Mouse (Mus musculus): ENCODE data around the gene Ptprn. TPM values are rescaled to one million over a fixed set of nuclear protein-coding genes. Genes with fewer than 3 reads are reported as not detected.
"Not testable (repeated sequence)": the region's sequence is repeated elsewhere in the genome, so short reads cannot be mapped to it uniquely, and the experiment has no call there.

Ptprn gene
- polyA plus RNA-seq, 1 experiment from 2014 or later: 0.74 TPM

- Histone ChIP-seq H3K27me3 (ENCODE audit: control insufficient read depth, insufficient read depth, low read length) (no peaks in the 10 kb centered on the region), H3K4me3 (ENCODE audit: low read depth, low read length) (no peak overlapping the region), H3K4me1 (ENCODE audit: control insufficient read depth, insufficient read depth, low read length) (peaks cover 14% of the 10 kb centered on the region), H3K9ac (ENCODE audit: low read depth, low read length) (peak overlapping the region; percentile 35; the same call in 1 of the 2 replicates), H3K27ac (ENCODE audit: low read depth, low read length) (peak overlapping the region; percentile 94), H3K36me3 (ENCODE audit: control insufficient read depth, insufficient read depth, low read length) (no peaks in the 10 kb centered on the region; the same call in 1 of the 2 replicates), H3K9me3 (replicated peaks; ENCODE audit: control insufficient read depth, low read length) (no peaks in the 10 kb centered on the region), H3K4me2 (peak overlapping the region; percentile 32; the same call in 1 of the 2 replicates)
- WGBS (ENCODE audit: insufficient replicate concordance): 78% methylated on average over 16 of the region's 16 CpGs
- no peak for ATAC-seq (replicated peaks; ENCODE audit: insufficient number of reproducible peaks, low FRiP score, low TSS enrichment)
Observed at GRCm38 (mm10) chr1:75247071-75247930, 17.0 kb downstream of the Ptprn start.

- no peak overlapping the region for H3K27ac ChIP-seq (ENCODE audit: low read depth, low read length)
- H3K4me1 ChIP-seq (ENCODE audit: control insufficient read depth, insufficient read depth, low read length): peaks cover 14% of the 10 kb centered on the region
- peaks cover 3% of the 10 kb centered on the region; the same call in 1 of the 2 replicates for H3K36me3 ChIP-seq (ENCODE audit: control insufficient read depth, insufficient read depth, low read length)
- H3K9ac ChIP-seq (ENCODE audit: low read depth, low read length): no peak overlapping the region
- WGBS (ENCODE audit: insufficient replicate concordance): 22% methylated on average over 4 of the region's 4 CpGs
- no peak overlapping the region for H3K4me3 ChIP-seq (ENCODE audit: low read depth, low read length)
- H3K9me3 ChIP-seq (replicated peaks; ENCODE audit: control insufficient read depth, low read length): no peaks in the 10 kb centered on the region
- H3K4me2 ChIP-seq: no peak overlapping the region
- ATAC-seq (replicated peaks; ENCODE audit: insufficient number of reproducible peaks, low FRiP score, low TSS enrichment): peak; percentile 31; the same call in 1 of the 2 replicates
- H3K27me3 ChIP-seq (ENCODE audit: control insufficient read depth, insufficient read depth, low read length): no peaks in the 10 kb centered on the region
Observed at GRCm38 (mm10) chr1:75244836-75245235, 19.5 kb downstream of the Ptprn start.

DNA sequence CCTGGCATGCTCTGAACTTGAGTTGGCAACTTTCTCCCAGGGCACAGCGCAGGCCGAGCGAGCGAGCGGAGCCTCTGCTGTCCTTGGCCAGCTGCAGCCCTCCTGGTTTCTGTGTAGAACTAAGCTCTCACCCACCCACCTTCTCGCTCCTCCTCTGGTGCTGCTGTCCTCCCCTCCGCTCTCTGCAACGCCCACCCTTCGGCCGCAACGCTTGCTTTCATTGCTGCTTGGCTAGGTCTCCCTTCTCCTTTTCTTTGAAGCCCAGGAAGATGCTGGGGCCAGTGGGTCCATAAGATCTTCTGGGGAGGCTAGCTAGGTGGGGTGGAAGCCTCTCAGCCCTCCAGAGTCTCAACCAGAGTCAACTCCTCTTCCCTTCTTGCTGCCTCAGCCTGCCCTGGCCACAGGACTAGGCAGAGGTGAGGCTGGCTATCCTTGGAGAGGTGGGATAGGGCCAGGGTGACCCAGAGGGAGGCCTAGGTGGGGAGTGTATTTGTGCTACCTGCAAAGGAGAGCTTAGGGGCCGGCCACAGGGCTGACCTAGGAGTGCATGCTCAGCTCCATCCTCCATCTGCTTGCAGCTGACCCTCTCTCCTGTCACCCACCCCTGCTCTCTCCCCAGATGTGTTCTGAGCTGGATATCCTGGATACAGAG lies 20.0 kb downstream of the Ptprn start:
- no peak overlapping the region for H3K27ac ChIP-seq (ENCODE audit: low read depth, low read length)

GRCm38 (mm10) chr1:75243411-75243810 lies 20.9 kb downstream of the Ptprn start:
- 83% methylated on average over 14 of the region's 14 CpGs for WGBS (ENCODE audit: insufficient replicate concordance)
- no peak for ATAC-seq (replicated peaks; ENCODE audit: insufficient number of reproducible peaks, low FRiP score, low TSS enrichment)

More for the DNA sequence above, 20.0 kb downstream of the Ptprn start:
- no peak overlapping the region for H3K4me2 ChIP-seq
- no peaks in the 10 kb centered on the region for H3K27me3 ChIP-seq (ENCODE audit: control insufficient read depth, insufficient read depth, low read length)
- WGBS (ENCODE audit: insufficient replicate concordance): 90% methylated on average over 12 of the region's 12 CpGs
- H3K36me3 ChIP-seq (ENCODE audit: control insufficient read depth, insufficient read depth, low read length): peaks cover 3% of the 10 kb centered on the region; the same call in 1 of the 2 replicates
- H3K9ac ChIP-seq (ENCODE audit: low read depth, low read length): no peak overlapping the region
- ATAC-seq (replicated peaks; ENCODE audit: insufficient number of reproducible peaks, low FRiP score, low TSS enrichment): no peak
- H3K4me3 ChIP-seq (ENCODE audit: low read depth, low read length): no peak overlapping the region
- no peaks in the 10 kb centered on the region for H3K9me3 ChIP-seq (replicated peaks; ENCODE audit: control insufficient read depth, low read length)
- peaks cover 14% of the 10 kb centered on the region for H3K4me1 ChIP-seq (ENCODE audit: control insufficient read depth, insufficient read depth, low read length)

DNA sequence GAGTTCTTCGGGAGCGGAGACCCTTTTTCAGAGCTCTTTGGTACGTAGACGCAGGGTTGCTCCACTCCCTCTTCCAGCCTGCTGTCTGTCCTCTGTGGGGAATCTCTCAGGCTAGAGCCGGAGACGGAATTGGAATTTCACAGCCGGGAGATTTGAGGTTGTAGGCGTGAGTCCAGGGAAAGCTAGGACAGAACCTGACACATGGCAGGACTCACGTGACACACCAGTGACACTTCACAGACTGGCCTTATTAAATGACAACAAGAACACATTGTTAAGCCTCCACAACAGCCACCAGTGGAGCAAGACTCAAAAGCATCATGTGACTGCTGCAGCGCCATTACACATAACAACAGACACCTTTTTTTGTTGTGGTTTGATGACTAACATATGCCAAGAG lies 24.7 kb downstream of the Ptprn start:
- no peak for ATAC-seq (replicated peaks; ENCODE audit: insufficient number of reproducible peaks, low FRiP score, low TSS enrichment)
- 74% methylated on average over 10 of the region's 10 CpGs for WGBS (ENCODE audit: insufficient replicate concordance)
- no peak overlapping the region for H3K4me2 ChIP-seq
- H3K4me3 ChIP-seq (ENCODE audit: low read depth, low read length): no peak overlapping the region
- no peak overlapping the region for H3K9ac ChIP-seq (ENCODE audit: low read depth, low read length)
- H3K27ac ChIP-seq (ENCODE audit: low read depth, low read length): no peak overlapping the region
- no peaks in the 10 kb centered on the region for H3K27me3 ChIP-seq (ENCODE audit: control insufficient read depth, insufficient read depth, low read length)
- peaks cover 16% of the 10 kb centered on the region for H3K4me1 ChIP-seq (ENCODE audit: control insufficient read depth, insufficient read depth, low read length)
- peaks cover 3% of the 10 kb centered on the region; the same call in 1 of the 2 replicates for H3K36me3 ChIP-seq (ENCODE audit: control insufficient read depth, insufficient read depth, low read length)
- H3K9me3 ChIP-seq (replicated peaks; ENCODE audit: control insufficient read depth, low read length): no peaks in the 10 kb centered on the region

More at GRCm38 (mm10) chr1:75243411-75243810, 20.9 kb downstream of the Ptprn start:
- Histone ChIP-seq H3K36me3 (ENCODE audit: control insufficient read depth, insufficient read depth, low read length) (peaks cover 3% of the 10 kb centered on the region; the same call in 1 of the 2 replicates), H3K4me3 (ENCODE audit: low read depth, low read length) (no peak overlapping the region), H3K4me1 (ENCODE audit: control insufficient read depth, insufficient read depth, low read length) (peaks cover 11% of the 10 kb centered on the region), H3K27me3 (ENCODE audit: control insufficient read depth, insufficient read depth, low read length) (no peaks in the 10 kb centered on the region), H3K9ac (ENCODE audit: low read depth, low read length) (no peak overlapping the region), H3K9me3 (replicated peaks; ENCODE audit: control insufficient read depth, low read length) (no peaks in the 10 kb centered on the region), H3K27ac (ENCODE audit: low read depth, low read length) (no peak overlapping the region), H3K4me2 (no peak overlapping the region)

DNA sequence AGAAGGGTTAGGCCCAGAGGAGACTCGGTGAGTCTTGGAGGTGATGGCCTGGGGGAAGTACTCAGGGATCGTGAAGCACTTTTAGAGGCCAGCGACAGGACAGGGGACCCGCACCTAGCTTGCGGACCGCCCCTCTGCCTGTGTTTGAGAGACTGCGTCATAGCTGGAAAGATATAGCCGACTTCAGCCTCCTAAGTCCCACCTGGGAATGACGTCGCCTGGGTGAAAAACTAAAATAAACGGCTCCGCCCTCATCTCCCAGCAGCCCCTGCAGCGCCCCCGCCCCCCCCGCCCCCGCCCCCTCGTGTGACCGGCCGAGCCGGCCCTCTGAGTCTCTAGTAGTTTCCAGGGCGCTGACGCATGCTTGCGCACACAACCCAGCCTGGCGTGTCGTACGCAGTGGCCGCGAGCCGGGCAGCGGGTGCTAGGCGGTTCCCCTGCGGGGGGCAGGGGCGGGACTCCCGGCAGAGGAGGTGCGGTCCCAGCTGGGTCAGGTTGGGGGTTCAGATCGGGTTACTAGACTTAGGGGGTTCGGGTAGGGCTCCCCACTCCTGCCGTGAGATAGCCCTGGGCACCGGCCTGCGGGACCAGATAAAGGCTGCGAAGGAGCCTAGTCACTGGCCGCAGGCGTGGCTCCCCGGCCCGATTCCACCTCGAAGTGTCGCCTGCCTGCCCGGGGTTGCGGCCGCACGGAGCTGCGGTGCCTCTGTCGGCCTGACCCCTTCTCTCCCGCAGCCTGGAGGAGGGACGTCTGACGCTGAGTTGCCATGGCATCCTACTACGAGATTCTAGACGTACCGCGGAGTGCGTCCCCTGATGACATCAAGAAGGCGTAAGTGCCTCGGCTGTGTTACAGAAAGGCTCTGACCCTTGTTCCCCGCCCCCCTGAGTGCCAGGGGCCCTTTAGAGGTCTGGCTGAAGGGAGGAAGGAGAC lies 27.9 kb downstream of the Ptprn start, which contains the start of gene Dnajb2:
Gene Dnajb2 (plus strand): TSS at position 290 of the 934 bp plus-strand sequence.
- peak within 1 kb of the TSS; percentile 53 for H3K4me3 ChIP-seq (ENCODE audit: low read depth, low read length)
- 0 out of 2 replicates have a peak, but pooled peaks cover 3% of the 10 kb centered on the region for H3K27me3 ChIP-seq (ENCODE audit: control insufficient read depth, insufficient read depth, low read length)
- 0 out of 2 replicates have a peak, but pooled peaks cover 3% of the 10 kb centered on the region for H3K36me3 ChIP-seq (ENCODE audit: control insufficient read depth, insufficient read depth, low read length)
- WGBS (ENCODE audit: insufficient replicate concordance): under 1% methylated on average over 58 of the region's 64 CpGs
- peak within 1 kb of the TSS; percentile 88 for H3K4me2 ChIP-seq
- H3K9me3 ChIP-seq (replicated peaks; ENCODE audit: control insufficient read depth, low read length): no peaks in the 10 kb centered on the region
- H3K9ac ChIP-seq (ENCODE audit: low read depth, low read length): peak within 1 kb of the TSS; percentile 80
- H3K4me1 ChIP-seq (ENCODE audit: control insufficient read depth, insufficient read depth, low read length): peaks cover 16% of the 10 kb centered on the region
- H3K27ac ChIP-seq (ENCODE audit: low read depth, low read length): peak within 1 kb of the TSS; percentile 85
- peak; percentile 89 for ATAC-seq (replicated peaks; ENCODE audit: insufficient number of reproducible peaks, low FRiP score, low TSS enrichment)

GRCm38 (mm10) chr1:75234606-75235005 lies 29.7 kb downstream of the Ptprn start:
- no peak overlapping the region for H3K4me3 ChIP-seq (ENCODE audit: low read depth, low read length)
- ATAC-seq (replicated peaks; ENCODE audit: insufficient number of reproducible peaks, low FRiP score, low TSS enrichment): no peak

DNA sequence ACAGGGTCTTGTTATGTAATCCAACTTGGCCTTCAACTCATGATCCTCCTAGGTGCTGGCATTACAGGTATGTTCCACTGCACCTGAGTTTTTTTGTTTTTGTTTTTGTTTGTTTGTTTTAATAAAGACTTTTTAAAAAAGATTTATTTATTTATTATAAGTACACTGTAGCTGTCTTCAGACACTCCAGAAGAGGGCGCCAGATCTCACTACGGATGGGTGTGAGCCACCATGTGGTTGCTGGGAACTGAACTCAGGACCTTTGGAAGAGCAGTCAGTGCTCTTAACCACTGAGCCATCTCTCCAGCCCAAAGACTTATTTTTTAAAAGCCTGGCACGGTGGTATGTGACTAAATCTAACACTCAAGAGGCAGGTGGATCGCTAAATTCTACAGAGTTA lies 31.8 kb downstream of the Ptprn start:
- H3K4me3 ChIP-seq (ENCODE audit: low read depth, low read length); H3K27me3 ChIP-seq (ENCODE audit: control insufficient read depth, insufficient read depth, low read length); H3K9me3 ChIP-seq (replicated peaks; ENCODE audit: control insufficient read depth, low read length); H3K4me2 ChIP-seq; H3K36me3 ChIP-seq (ENCODE audit: control insufficient read depth, insufficient read depth, low read length); H3K27ac ChIP-seq (ENCODE audit: low read depth, low read length); H3K9ac ChIP-seq (ENCODE audit: low read depth, low read length); ATAC-seq (replicated peaks; ENCODE audit: insufficient number of reproducible peaks, low FRiP score, low TSS enrichment): not testable (repeated sequence)
- peaks cover 16% of the 10 kb centered on the region for H3K4me1 ChIP-seq (ENCODE audit: control insufficient read depth, insufficient read depth, low read length)
- WGBS (ENCODE audit: insufficient replicate concordance): 68% methylated on average over 4 of the region's 4 CpGs

More at GRCm38 (mm10) chr1:75234606-75235005, 29.7 kb downstream of the Ptprn start:
- Histone ChIP-seq H3K4me1 (ENCODE audit: control insufficient read depth, insufficient read depth, low read length) (peaks cover 16% of the 10 kb centered on the region), H3K4me2 (peak overlapping the region; percentile 14; the same call in 1 of the 2 replicates), H3K27me3 (ENCODE audit: control insufficient read depth, insufficient read depth, low read length) (0 out of 2 replicates have a peak, but pooled peaks cover 3% of the 10 kb centered on the region), H3K9ac (ENCODE audit: low read depth, low read length) (no peak overlapping the region), H3K9me3 (replicated peaks; ENCODE audit: control insufficient read depth, low read length) (no peaks in the 10 kb centered on the region), H3K36me3 (ENCODE audit: control insufficient read depth, insufficient read depth, low read length) (no peaks in the 10 kb centered on the region), H3K27ac (ENCODE audit: low read depth, low read length) (no peak overlapping the region)
- WGBS (ENCODE audit: insufficient replicate concordance): 2% methylated on average over 8 of the region's 8 CpGs

All from heart, embryonic 11.5 days (tissue).